Mouse (Mus musculus): Measurements from ENCODE around the gene Olfr1414.

- TF ChIP-seq POLR2A (IDR thresholded peaks at IDR 0.05; ENCODE audit: borderline replicate concordance, low read depth, low read length): no peak
- no peak for TF ChIP-seq CTCF (IDR thresholded peaks at IDR 0.05; ENCODE audit: low read depth, low read length)
Measured at GRCm38 (mm10) chr1:92485013-92485412, 33.4 kb downstream of the Olfr1414 start, which contains the start of gene Olfr1416.
